Mouse (Mus musculus): ENCODE data around the gene Otos.

- TF ChIP-seq POLR2A (IDR thresholded peaks at IDR 0.05; ENCODE audit: extremely low read depth, insufficient read depth, low read length) (no peak), CTCF (IDR thresholded peaks at IDR 0.05; ENCODE audit: extremely low read depth, insufficient read depth, low read length) (peak; percentile 30)
Measured at GRCm38 (mm10) chr1:92614516-92614915, 34.1 kb downstream of the Otos start.
